ENCODE assay signal across 23 mouse cellular contexts in the genomic region with DNA sequence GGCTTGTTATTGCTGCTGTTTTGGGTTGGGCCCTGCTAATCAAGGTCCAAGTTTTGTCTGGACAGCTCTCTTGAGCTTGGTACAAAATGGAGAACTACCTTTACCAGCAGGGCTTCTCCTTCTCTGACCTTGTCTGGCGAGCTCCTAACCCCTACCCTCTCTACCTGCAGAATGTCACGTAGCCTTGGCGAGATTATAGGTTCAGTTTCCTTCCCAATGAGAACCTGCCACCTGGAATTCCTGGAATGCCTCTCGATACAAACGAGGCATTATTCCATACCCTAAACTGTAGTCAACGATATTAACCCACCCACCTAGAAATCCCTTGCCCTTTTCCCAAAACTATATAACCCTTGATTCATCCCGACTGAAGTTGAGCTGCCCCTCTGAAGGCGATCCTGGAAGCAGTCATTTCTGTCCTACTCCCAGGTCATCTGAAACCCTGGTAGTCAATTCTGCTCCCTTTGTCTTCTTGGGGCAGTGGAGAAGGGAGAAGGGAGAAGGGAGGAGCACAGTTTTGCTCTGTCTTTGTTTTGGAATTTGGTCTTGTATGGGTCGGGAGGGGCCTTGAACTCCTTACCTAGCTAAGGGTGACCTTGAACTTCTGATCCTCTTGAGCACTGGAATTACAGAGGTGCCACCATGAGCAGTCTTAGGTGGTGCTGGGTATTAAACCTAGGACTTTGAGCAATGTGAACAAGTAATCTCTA.
"Had no signal": no experiment of that assay in that cellular context is flagged by ENCODE, and none has a peak within 500 bp of the region (broad histone marks: within the 10 kb centered on the region; RNA-seq: fewer than 3 reads in every experiment).

No protein-coding gene starts in this region.

- H3K27ac ChIP-seq: heart, embryonic 10.5 days; hindbrain, embryonic 10.5 days; hindbrain, embryonic 12.5 days; hindbrain, embryonic 14.5 days; intestine, embryonic 15.5 days; layer of hippocampus, adult 2 months; left cerebral cortex, adult 2 months; limb, embryonic 13.5 days; limb, embryonic 15.5 days; liver, embryonic 12.5 days; liver, embryonic 14.5 days had no signal

- H3K4me1 ChIP-seq: hindbrain, embryonic 10.5 days; hindbrain, embryonic 12.5 days; intestine, embryonic 15.5 days; limb, embryonic 13.5 days; limb, embryonic 15.5 days; liver, embryonic 12.5 days had no signal

- H3K9me3 ChIP-seq: heart, embryonic 10.5 days; heart, embryonic 12.5 days; hindbrain, embryonic 10.5 days; hindbrain, embryonic 12.5 days; intestine, embryonic 15.5 days; limb, embryonic 13.5 days; limb, embryonic 15.5 days; liver, embryonic 12.5 days had no signal

- DNase-seq: gastrocnemius, postnatal 14 days; gastrocnemius, postnatal 36 days; heart, adult 18-20 months; heart, postnatal 10 days; heart, postnatal 4 days; kidney, adult 18-20 months; kidney, adult 8-10 months; kidney, postnatal 10 days; kidney, postnatal 25 days; kidney, postnatal 4 days; left cerebral cortex, postnatal 4 days had no signal

- H3K36me3 ChIP-seq: heart, embryonic 10.5 days; heart, embryonic 12.5 days; hindbrain, embryonic 10.5 days; hindbrain, embryonic 12.5 days; intestine, embryonic 15.5 days; limb, embryonic 13.5 days; limb, embryonic 15.5 days; liver, embryonic 12.5 days had no signal

- H3K27me3 ChIP-seq: heart, embryonic 12.5 days; hindbrain, embryonic 12.5 days; intestine, embryonic 15.5 days; limb, embryonic 13.5 days; limb, embryonic 15.5 days; liver, embryonic 12.5 days had no signal

- H3K4me3 ChIP-seq: heart, embryonic 10.5 days; heart, embryonic 12.5 days; hindbrain, embryonic 10.5 days; hindbrain, embryonic 12.5 days; intestine, embryonic 15.5 days; layer of hippocampus, adult 2 months; left cerebral cortex, adult 2 months; limb, embryonic 13.5 days; limb, embryonic 15.5 days; liver, embryonic 12.5 days had no signal
